Mouse (Mus musculus) hindbrain, embryonic 10.5 days (tissue): Measurements from ENCODE around the gene Gm4450. TPM values are rescaled to one million over a fixed set of nuclear protein-coding genes. Genes with fewer than 3 reads are reported as not detected.
"Not testable (repeated sequence)": the region's sequence is repeated elsewhere in the genome, so short reads cannot be mapped to it uniquely, and the experiment has no call there.

Source experiments
- DNase-seq: peaks from one replicate; pipeline ENCODE4 v3.0.0-alpha.2; 2017; ENCODE audit warnings: low spot score
- H3K27ac ChIP-seq: fragments of 300-500 bp; sonication (generic); 2 replicates; pipeline ENCODE4 v1.5.1; 2016; ENCODE audit warnings: mild to moderate bottlenecking, moderate library complexity
- H3K27me3 ChIP-seq: fragments of 300-500 bp; sonication (generic); 2 replicates; pipeline ENCODE4 v1.6.1; 2016; ENCODE audit warnings: mild to moderate bottlenecking; ENCODE audit not compliant: poor library complexity, insufficient read depth, severe bottlenecking
- H3K36me3 ChIP-seq: fragments of 300-500 bp; sonication (generic); 2 replicates; pipeline ENCODE4 v1.6.1; 2016; ENCODE audit warnings: mild to moderate bottlenecking, moderate library complexity
- H3K4me1 ChIP-seq: fragments of 300-500 bp; sonication (generic); replicated peaks from 2 replicates; pipeline ENCODE4 v1.6.1; 2016; ENCODE audit warnings: mild to moderate bottlenecking
- H3K4me3 ChIP-seq: fragments of 300-500 bp; sonication (generic); 2 replicates; pipeline ENCODE4 v1.5.1; 2016; ENCODE audit warnings: mild to moderate bottlenecking, moderate library complexity
- H3K9me3 ChIP-seq: fragments of 300-500 bp; sonication (generic); 2 replicates; pipeline ENCODE4 v1.6.1; 2016; ENCODE audit warnings: mild to moderate bottlenecking, moderate library complexity
- WGBS: fragments of 180-500 bp; shearing (Covaris S2); methylation state at CpG from one replicate; pipeline ENCODE4 v1.1.7; 2016; 5-methylcytosine and 5-hydroxymethylcytosine counted together
- polyA plus RNA-seq: library from polyadenylated mRNA; unstranded; fragments of >200 nt; fragmentation: Nextera tagmentation; extraction: Ambion mirVana; gene quantifications from 2 replicates; pipeline ENCODE4 v1.2.1, GENCODE M21; 2016

The Gm4450 gene
- polyA plus RNA-seq, 1 experiment from 2014 or later = not detected

- no peak for DNase-seq
- no peaks in the 10 kb centered on the region for H3K9me3 ChIP-seq
- no peaks in the 10 kb centered on the region for H3K36me3 ChIP-seq
- no peaks in the 10 kb centered on the region for H3K27me3 ChIP-seq
- no peak overlapping the region for H3K4me3 ChIP-seq
- H3K27ac ChIP-seq = no peak overlapping the region
- no peaks in the 10 kb centered on the region for H3K4me1 ChIP-seq
- 85% methylated on average over 2 of the region's 2 CpGs for WGBS
Observed at GRCm38 (mm10) chr3:98413733-98414132, 43.2 kb downstream of the Gm4450 start.

GRCm38 (mm10) chr3:98410619-98411580 lies 46.0 kb downstream of the Gm4450 start:
- H3K9me3 ChIP-seq, H3K4me3 ChIP-seq, H3K27ac ChIP-seq, H3K27me3 ChIP-seq, H3K4me1 ChIP-seq, DNase-seq, H3K36me3 ChIP-seq: not testable (repeated sequence)
- 92% methylated on average over 18 of the region's 27 CpGs for WGBS

GRCm38 (mm10) chr3:98407261-98407780 lies 49.6 kb downstream of the Gm4450 start:
- H3K27ac ChIP-seq, H3K4me1 ChIP-seq, H3K27me3 ChIP-seq, H3K4me3 ChIP-seq, H3K9me3 ChIP-seq, DNase-seq, H3K36me3 ChIP-seq: not testable (repeated sequence)
- 65% methylated on average over 5 of the region's 5 CpGs for WGBS

- not testable (repeated sequence) for H3K36me3 ChIP-seq, H3K27me3 ChIP-seq, H3K4me3 ChIP-seq, H3K9me3 ChIP-seq, DNase-seq, H3K4me1 ChIP-seq, H3K27ac ChIP-seq
- WGBS = 73% methylated on average over 12 of the region's 12 CpGs
Observed at GRCm38 (mm10) chr3:98406569-98407144, 50.3 kb downstream of the Gm4450 start.

- not testable (repeated sequence) for DNase-seq, H3K9me3 ChIP-seq, H3K4me3 ChIP-seq, H3K4me1 ChIP-seq, H3K27me3 ChIP-seq, H3K36me3 ChIP-seq, H3K27ac ChIP-seq
- 92% methylated on average over 6 of the region's 6 CpGs for WGBS
Observed at GRCm38 (mm10) chr3:98405877-98406276, 51.0 kb downstream of the Gm4450 start.

GRCm38 (mm10) chr3:98404268-98404895 lies 52.5 kb downstream of the Gm4450 start:
- not testable (repeated sequence) for H3K4me3 ChIP-seq, H3K27ac ChIP-seq, H3K4me1 ChIP-seq, DNase-seq, H3K27me3 ChIP-seq, H3K9me3 ChIP-seq, H3K36me3 ChIP-seq
- WGBS = 94% methylated on average over 9 of the region's 9 CpGs

Other genes starting within 250 kb of the Gm4450 start
- gene Reg4, start 235.0 kb downstream of the Gm4450 start, polyA plus RNA-seq = not detected in 2 replicates
- gene Hmgcs2, start 176.7 kb downstream of the Gm4450 start, polyA plus RNA-seq = 2.2 and 3.8 TPM in 2 replicates
- gene Phgdh, start 117.1 kb downstream of the Gm4450 start, polyA plus RNA-seq = 345 and 380 TPM in 2 replicates
- gene Zfp697, start 74.7 kb downstream of the Gm4450 start, polyA plus RNA-seq = 6.6 and 8.0 TPM in 2 replicates
- not detected in 2 replicates for gene Hsd3b4, start 53.4 kb upstream of the Gm4450 start, polyA plus RNA-seq
- not detected in 2 replicates for gene Gm10681, start 131.7 kb upstream of the Gm4450 start, polyA plus RNA-seq
- gene Hsd3b5, start 173.1 kb upstream of the Gm4450 start, polyA plus RNA-seq = not detected in 2 replicates